Mouse (Mus musculus): Measurements from ENCODE around the gene Tm4sf1. TPM values are rescaled to one million over a fixed set of nuclear protein-coding genes. Genes with fewer than 3 reads are reported as not detected.
A peak's percentile ranks its signal among the peaks of the same experiment; 100 is the strongest.

Gene Tm4sf1
- polyA plus RNA-seq, 1 experiment from 2014 or later: 24.5 TPM

DNA sequence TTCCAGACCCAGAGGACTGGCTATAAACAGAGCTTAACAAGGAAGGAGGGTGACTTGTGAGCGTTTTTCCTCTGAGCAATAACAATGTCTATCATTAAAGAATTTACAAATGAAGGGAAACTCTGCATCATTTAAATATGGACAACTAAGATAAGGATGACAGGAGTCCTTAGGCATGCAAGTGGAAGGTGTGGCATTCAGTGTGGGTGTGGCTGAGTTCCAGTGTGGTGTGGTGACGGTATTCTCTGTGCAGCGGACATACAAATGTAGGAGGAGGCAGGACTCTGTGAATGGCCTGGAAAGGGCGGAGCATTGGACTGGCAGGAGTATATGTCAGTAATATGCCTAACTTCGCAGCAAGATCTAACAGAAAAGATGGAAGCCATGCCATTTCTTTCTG lies 24.3 kb downstream of the Tm4sf1 start:
- Histone ChIP-seq H3K36me3 (no peaks in the 10 kb centered on the region), H3K27ac (no peak overlapping the region), H3K27me3 (no peaks in the 10 kb centered on the region), H3K9me3 (no peaks in the 10 kb centered on the region), H3K4me3 (replicated peaks) (no peak overlapping the region), H3K4me1 (replicated peaks) (no peaks in the 10 kb centered on the region), H3K9ac (replicated peaks) (no peak overlapping the region), H3K4me2 (replicated peaks) (no peak overlapping the region)
- ATAC-seq: no peak
- WGBS: 88% methylated on average over 5 of the region's 5 CpGs

DNA sequence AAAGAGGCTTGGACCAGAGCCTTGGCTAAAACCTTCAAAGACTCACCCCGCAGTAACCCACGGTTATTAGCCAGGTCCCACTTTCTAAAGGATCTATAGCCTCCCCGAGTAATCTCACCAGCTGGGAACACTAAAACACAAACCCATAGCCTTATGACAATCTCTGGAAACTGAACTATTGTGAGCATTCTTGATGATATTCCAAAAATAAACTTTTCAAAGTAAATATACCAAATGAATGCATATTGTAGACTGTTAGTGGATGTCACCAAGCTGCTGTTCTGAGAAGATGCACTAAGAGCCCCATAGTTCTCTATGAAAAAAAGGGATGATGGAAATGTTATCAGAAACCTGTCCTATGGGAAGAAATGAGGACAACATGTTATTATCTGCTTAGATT lies 25.0 kb downstream of the Tm4sf1 start:
- H3K4me3 ChIP-seq (replicated peaks): no peak overlapping the region
- no peak overlapping the region for H3K9ac ChIP-seq (replicated peaks)
- 89% methylated on average over 3 of the region's 3 CpGs for WGBS
- H3K4me2 ChIP-seq (replicated peaks): no peak overlapping the region
- no peak overlapping the region for H3K27ac ChIP-seq
- H3K9me3 ChIP-seq: no peaks in the 10 kb centered on the region
- H3K36me3 ChIP-seq: no peaks in the 10 kb centered on the region
- no peaks in the 10 kb centered on the region for H3K27me3 ChIP-seq
- no peak for ATAC-seq
- no peaks in the 10 kb centered on the region for H3K4me1 ChIP-seq (replicated peaks)

DNA sequence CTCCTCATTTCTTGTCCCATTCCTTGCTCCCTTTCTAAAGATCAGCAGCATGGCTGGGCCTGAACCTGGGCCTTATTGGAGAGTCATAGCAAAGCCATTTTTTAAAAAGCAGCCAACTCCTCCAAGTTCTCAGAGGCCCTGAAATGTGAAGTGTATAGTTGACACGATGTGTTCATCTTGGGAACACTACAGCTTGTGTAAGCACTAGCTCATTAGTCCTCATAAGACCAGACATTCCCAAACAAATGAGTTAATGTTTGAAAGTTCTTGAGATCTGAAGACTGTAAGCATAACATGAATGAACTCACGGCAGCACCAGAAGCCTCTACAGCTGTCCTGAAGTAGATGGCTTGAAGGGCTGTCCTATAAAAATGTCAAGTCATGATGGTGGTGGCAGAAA lies 32.8 kb downstream of the Tm4sf1 start:
- Histone ChIP-seq H3K4me3 (replicated peaks) (no peak overlapping the region), H3K27ac (no peak overlapping the region), H3K4me2 (replicated peaks) (no peak overlapping the region), H3K9me3 (no peaks in the 10 kb centered on the region), H3K9ac (replicated peaks) (no peak overlapping the region), H3K27me3 (no peaks in the 10 kb centered on the region), H3K36me3 (no peaks in the 10 kb centered on the region), H3K4me1 (replicated peaks) (no peaks in the 10 kb centered on the region)
- WGBS: 84% methylated on average over 2 of the region's 2 CpGs
- no peak for ATAC-seq

DNA sequence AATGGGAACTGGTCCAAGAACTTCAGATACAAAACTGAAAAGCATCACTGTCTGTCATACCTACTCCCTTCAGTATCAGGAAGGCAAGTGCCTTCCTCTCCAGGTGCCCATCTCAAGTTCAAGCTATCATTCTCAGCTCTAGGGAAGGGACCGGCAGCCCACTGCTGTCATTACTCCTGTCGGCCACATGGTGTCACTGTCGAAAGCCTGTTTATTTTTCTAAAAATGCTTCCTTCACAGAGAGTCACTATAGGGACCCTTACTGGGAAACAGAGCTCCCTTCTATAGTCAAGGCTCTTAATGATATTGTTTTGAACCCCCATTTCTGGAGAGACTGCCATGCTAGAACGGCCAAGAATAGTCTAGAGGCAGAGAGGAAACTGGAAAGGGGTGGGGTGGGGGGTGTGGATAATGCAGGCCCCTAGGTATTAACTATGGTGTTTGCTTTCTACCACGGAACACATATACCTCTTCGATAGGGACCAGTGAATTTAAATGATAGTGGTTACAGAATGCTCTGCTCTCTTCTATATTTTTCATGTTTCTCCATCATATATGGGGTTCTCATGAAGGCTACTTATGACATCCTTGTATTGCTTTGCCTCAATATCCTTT lies 34.1 kb downstream of the Tm4sf1 start:
- ATAC-seq: peak; percentile 78
- no peaks in the 10 kb centered on the region for H3K4me1 ChIP-seq (replicated peaks)
- no peak overlapping the region for H3K4me2 ChIP-seq (replicated peaks)
- 39% methylated on average over 6 of the region's 6 CpGs for WGBS
- no peaks in the 10 kb centered on the region for H3K9me3 ChIP-seq
- H3K36me3 ChIP-seq: no peaks in the 10 kb centered on the region
- H3K27ac ChIP-seq: no peak overlapping the region
- H3K9ac ChIP-seq (replicated peaks): no peak overlapping the region
- H3K27me3 ChIP-seq: no peaks in the 10 kb centered on the region
- no peak overlapping the region for H3K4me3 ChIP-seq (replicated peaks)

DNA sequence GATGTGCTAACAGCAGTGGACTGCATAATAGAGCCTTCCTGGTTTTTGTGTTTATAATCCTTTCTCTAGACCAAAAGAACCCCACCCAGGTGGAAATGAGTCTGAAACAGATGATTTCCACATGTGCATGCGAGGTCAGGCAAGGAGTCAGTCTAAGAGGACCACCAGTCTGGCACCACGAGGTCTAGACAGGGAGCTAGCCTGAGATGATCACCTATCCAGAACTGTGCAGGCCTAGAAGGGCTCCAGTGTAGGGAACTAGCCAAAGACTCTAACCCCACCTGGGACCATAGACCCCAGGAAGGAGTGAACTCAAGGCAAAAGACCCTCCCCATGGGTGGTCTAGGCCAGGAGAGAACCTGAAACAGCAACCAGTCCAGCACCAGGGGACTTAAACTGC lies 48.7 kb downstream of the Tm4sf1 start:
- 72% methylated on average over 2 of the region's 2 CpGs for WGBS

DNA sequence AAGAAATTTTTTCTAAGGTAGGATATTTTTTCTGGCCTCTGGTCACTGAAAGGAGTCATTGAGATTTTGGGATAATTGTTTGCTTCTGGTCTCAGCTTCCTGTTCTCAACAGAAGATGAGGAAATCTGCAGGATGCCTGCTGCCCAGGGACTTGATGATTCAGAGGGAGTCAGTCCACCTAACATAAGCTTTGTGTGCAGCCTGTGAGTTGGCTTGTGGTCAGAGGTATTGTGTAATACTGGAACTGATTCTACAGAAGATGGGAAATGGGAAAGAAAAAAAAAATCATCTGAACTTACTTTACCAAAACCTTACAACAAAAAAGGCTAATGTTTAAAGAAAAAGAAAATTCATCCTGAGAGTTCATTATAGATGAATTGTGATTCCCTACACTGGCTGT lies 49.2 kb downstream of the Tm4sf1 start:
- Histone ChIP-seq H3K36me3 (no peaks in the 10 kb centered on the region), H3K4me2 (replicated peaks) (no peak overlapping the region), H3K9ac (replicated peaks) (no peak overlapping the region), H3K4me1 (replicated peaks) (no peaks in the 10 kb centered on the region), H3K9me3 (no peaks in the 10 kb centered on the region), H3K4me3 (replicated peaks) (no peak overlapping the region), H3K27ac (no peak overlapping the region), H3K27me3 (no peaks in the 10 kb centered on the region)
- ATAC-seq: no peak

More for the DNA sequence above, 48.7 kb downstream of the Tm4sf1 start:
- no peak for ATAC-seq
- no peaks in the 10 kb centered on the region for H3K27me3 ChIP-seq
- no peak overlapping the region for H3K4me3 ChIP-seq (replicated peaks)
- H3K9ac ChIP-seq (replicated peaks): no peak overlapping the region
- no peaks in the 10 kb centered on the region for H3K9me3 ChIP-seq
- H3K36me3 ChIP-seq: no peaks in the 10 kb centered on the region
- no peak overlapping the region for H3K4me2 ChIP-seq (replicated peaks)
- no peak overlapping the region for H3K27ac ChIP-seq
- no peaks in the 10 kb centered on the region for H3K4me1 ChIP-seq (replicated peaks)

DNA sequence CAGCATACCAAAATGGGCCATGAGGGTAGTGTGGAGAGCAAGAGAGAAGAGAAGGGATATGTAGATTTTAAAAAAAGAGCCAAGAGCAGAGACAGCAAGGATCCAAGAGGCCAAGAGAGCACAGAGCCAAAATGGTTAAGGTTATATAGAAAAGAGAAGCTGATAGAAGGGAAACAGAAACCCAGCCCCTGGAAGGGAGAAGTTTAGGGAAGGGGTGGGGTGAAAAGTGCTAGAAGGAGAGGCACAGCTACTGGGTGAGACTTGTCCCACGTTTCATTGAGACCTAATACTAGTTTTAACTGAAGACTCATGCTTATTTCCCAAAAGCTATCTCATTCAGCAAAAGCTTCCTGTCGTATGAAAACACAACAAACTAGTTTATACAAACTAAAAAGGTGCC lies 56.5 kb downstream of the Tm4sf1 start:
- ATAC-seq: no peak
- WGBS: 63% methylated on average over 2 of the region's 2 CpGs
- no peaks in the 10 kb centered on the region for H3K27me3 ChIP-seq
- H3K9me3 ChIP-seq: no peaks in the 10 kb centered on the region
- H3K9ac ChIP-seq (replicated peaks): no peak overlapping the region
- H3K27ac ChIP-seq: no peak overlapping the region
- no peak overlapping the region for H3K4me3 ChIP-seq (replicated peaks)
- H3K36me3 ChIP-seq: no peaks in the 10 kb centered on the region
- no peak overlapping the region for H3K4me2 ChIP-seq (replicated peaks)
- H3K4me1 ChIP-seq (replicated peaks): no peaks in the 10 kb centered on the region

Other genes with a start within 250 kb of the Tm4sf1 start
- not detected in 2 replicates for gene Tm4sf4, start 123.3 kb upstream of the Tm4sf1 start, polyA plus RNA-seq (2015; fragmentation: Nextera tagmentation; extraction: Ambion mirVana)

Data from midbrain, embryonic 13.5 days (tissue).